Mouse (Mus musculus) thymus, adult 2 months (tissue): ENCODE measurements around the gene C2cd4a. TPM values are rescaled to one million over a fixed set of nuclear protein-coding genes. Genes with fewer than 3 reads are reported as not detected.

Experiments
- DNase-seq: peaks from one replicate; pipeline ENCODE4 v3.0.0; 2021
- H3K27ac ChIP-seq: fragments of 200-500 bp; 2 replicates; pipeline ENCODE4 v1.5.1; 2012; ENCODE audit warnings: low read length, control low read depth; ENCODE audit not compliant: control insufficient read depth, insufficient read depth
- H3K27me3 ChIP-seq: fragments of 200-500 bp; 2 replicates; pipeline ENCODE4 v1.6.1; 2012; ENCODE audit warnings: mild to moderate bottlenecking, low read length, moderate library complexity, mixed read lengths; ENCODE audit not compliant: control insufficient read depth, insufficient read depth
- H3K36me3 ChIP-seq: fragments of 200-500 bp; 2 replicates; pipeline ENCODE4 v1.6.1; 2012; ENCODE audit warnings: mild to moderate bottlenecking, low read length, moderate library complexity; ENCODE audit not compliant: control insufficient read depth, insufficient read depth
- H3K4me1 ChIP-seq: fragments of 200-500 bp; replicated peaks from 2 replicates; pipeline ENCODE4 v1.6.1; 2012; ENCODE audit warnings: low read length; ENCODE audit not compliant: control insufficient read depth, insufficient read depth
- H3K4me3 ChIP-seq: fragments of 200-500 bp; 2 replicates; pipeline ENCODE4 v1.5.1; 2012; ENCODE audit warnings: mild to moderate bottlenecking, low read length, control low read depth, moderate library complexity; ENCODE audit not compliant: control insufficient read depth, insufficient read depth
- CTCF ChIP-seq: fragments of 200-500 bp; IDR thresholded peaks from 2 replicates; pipeline ENCODE4 v1.5.1; 2012; ENCODE audit warnings: mild to moderate bottlenecking, control low read depth, low read length, moderate library complexity, borderline replicate concordance; ENCODE audit not compliant: control insufficient read depth, poor library complexity, insufficient read depth; ENCODE audit errors: extremely low read depth
- POLR2A ChIP-seq: fragments of 200-500 bp; IDR thresholded peaks from 2 replicates; pipeline ENCODE4 v1.6.1; 2012; ENCODE audit warnings: mild to moderate bottlenecking, low read length, control low read depth, moderate library complexity; ENCODE audit not compliant: control insufficient read depth, poor library complexity, insufficient read depth; ENCODE audit errors: extremely low read depth
- WGBS: fragments of 180-500 bp; shearing (Covaris S2); methylation state at CpG from one replicate; pipeline ENCODE4 v1.1.7; 2018; 5-methylcytosine and 5-hydroxymethylcytosine counted together
- polyA plus RNA-seq: library from polyadenylated mRNA; depleted of rRNA; stranded (reverse); fragments of >200 nt; gene quantifications from 2 replicates; pipeline ENCODE4 v1.2.3, GENCODE M21; 2012; rRNA removed

C2cd4a gene
- polyA plus RNA-seq, 1 experiment, result 0.46 TPM

- H3K4me1 ChIP-seq, result no peaks in the 10 kb centered on the region
- no peaks in the 10 kb centered on the region for H3K27me3 ChIP-seq
- WGBS, result 91% methylated on average over 5 of the region's 5 CpGs
- no peak for DNase-seq
- H3K36me3 ChIP-seq, result no peaks in the 10 kb centered on the region
- H3K27ac ChIP-seq, result no peak overlapping the region
- TF ChIP-seq CTCF, result no peak
- no peak for TF ChIP-seq POLR2A
- no peak overlapping the region for H3K4me3 ChIP-seq
These were observed 39.7 kb downstream of the C2cd4a start for GRCm38 (mm10) chr9:67792405-67792804.

GRCm38 (mm10) chr9:67787671-67788070, 44.5 kb downstream of the C2cd4a start:
- Histone ChIP-seq H3K4me1 (no peaks in the 10 kb centered on the region), H3K27ac (no peak overlapping the region), H3K4me3 (no peak overlapping the region), H3K36me3 (no peaks in the 10 kb centered on the region), H3K27me3 (no peaks in the 10 kb centered on the region)
- no peak for DNase-seq
- TF ChIP-seq CTCF (no peak), POLR2A (no peak)
- WGBS, result 63% methylated on average over 6 of the region's 6 CpGs

- Histone ChIP-seq H3K27ac (no peak overlapping the region), H3K36me3 (no peaks in the 10 kb centered on the region), H3K4me1 (no peaks in the 10 kb centered on the region), H3K4me3 (no peak overlapping the region), H3K27me3 (no peaks in the 10 kb centered on the region)
- WGBS, result 89% methylated on average over 7 of the region's 7 CpGs
- TF ChIP-seq POLR2A (no peak), CTCF (no peak)
- no peak for DNase-seq
These were observed 45.8 kb downstream of the C2cd4a start for GRCm38 (mm10) chr9:67786311-67786710.

- Histone ChIP-seq H3K27ac (no peak overlapping the region), H3K36me3 (no peaks in the 10 kb centered on the region), H3K4me3 (no peak overlapping the region), H3K27me3 (no peaks in the 10 kb centered on the region), H3K4me1 (no peaks in the 10 kb centered on the region)
- TF ChIP-seq POLR2A, result no peak
- no peak for TF ChIP-seq CTCF
- peak; percentile 14 for DNase-seq
These were observed 48.2 kb downstream of the C2cd4a start for GRCm38 (mm10) chr9:67783925-67784324.

- H3K27me3 ChIP-seq, result no peaks in the 10 kb centered on the region
- WGBS, result 88% methylated on average over 3 of the region's 3 CpGs
- H3K36me3 ChIP-seq, result no peaks in the 10 kb centered on the region
- H3K27ac ChIP-seq, result no peak overlapping the region
- no peaks in the 10 kb centered on the region for H3K4me1 ChIP-seq
- TF ChIP-seq CTCF (no peak), POLR2A (no peak)
- H3K4me3 ChIP-seq, result no peak overlapping the region
- DNase-seq, result no peak
These were observed 48.7 kb downstream of the C2cd4a start for GRCm38 (mm10) chr9:67783464-67783863.

- H3K36me3 ChIP-seq, result no peaks in the 10 kb centered on the region
- 83% methylated on average over 6 of the region's 6 CpGs for WGBS
- DNase-seq, result no peak
- H3K27me3 ChIP-seq, result no peaks in the 10 kb centered on the region
- no peak overlapping the region for H3K4me3 ChIP-seq
- H3K4me1 ChIP-seq, result no peaks in the 10 kb centered on the region
- H3K27ac ChIP-seq, result no peak overlapping the region
- TF ChIP-seq POLR2A (no peak), CTCF (no peak)
These were observed 49.3 kb downstream of the C2cd4a start for GRCm38 (mm10) chr9:67782786-67783185.

Other genes with a start within 250 kb of the C2cd4a start
- gene C2cd4b, start 72.9 kb downstream of the C2cd4a start, polyA plus RNA-seq, result 1.7 and 2.7 TPM in 2 replicates
- gene Vps13c, start 8.1 kb upstream of the C2cd4a start, polyA plus RNA-seq, result 14.1 and 14.5 TPM in 2 replicates